Mouse (Mus musculus): ENCODE measurements at regions not wholly inside any gene's neighbourhood (a gene's known extent, or its start where the extent isn't known, plus 50 kb on each side); places are given as distances from the start of the nearest gene placed in this dataset.

GRCm38 (mm10) chr15:87191901-87192300 lies 352.2 kb upstream of the Fam19a5 start:
- no peak for DNase-seq
- intact Hi-C loops (cut with DNase I) = no loop called here

GRCm38 (mm10) chr15:87196306-87196893 lies 347.7 kb upstream of the Fam19a5 start:
- no peak for DNase-seq
- intact Hi-C loops (cut with DNase I) = no loop called here

GRCm38 (mm10) chr15:87199641-87200040 lies 344.5 kb upstream of the Fam19a5 start:
- intact Hi-C loops (cut with DNase I) = no loop called here
- no peak for DNase-seq

GRCm38 (mm10) chr15:87200282-87201048 lies 343.6 kb upstream of the Fam19a5 start:
- intact Hi-C loops (cut with DNase I) = no loop called here
- DNase-seq = no peak

- DNase-seq = no peak
- intact Hi-C loops (cut with DNase I) = no loop called here
Measured at GRCm38 (mm10) chr15:87201055-87201454, 343.0 kb upstream of the Fam19a5 start.

GRCm38 (mm10) chr15:87229951-87230350 lies 314.1 kb upstream of the Fam19a5 start:
- intact Hi-C loops (cut with DNase I) = no loop called here
- no peak for DNase-seq

GRCm38 (mm10) chr15:87236096-87236495 lies 308.0 kb upstream of the Fam19a5 start:
- intact Hi-C loops (cut with DNase I) = no loop called here
- DNase-seq = no peak

GRCm38 (mm10) chr15:87239057-87239456 lies 305.0 kb upstream of the Fam19a5 start:
- intact Hi-C loops (cut with DNase I) = no loop called here
- DNase-seq = no peak

- intact Hi-C loops (cut with DNase I) = no loop called here
- no peak for DNase-seq
Measured at GRCm38 (mm10) chr15:87261497-87261896, 282.6 kb upstream of the Fam19a5 start.

- intact Hi-C loops (cut with DNase I) = no loop called here
- DNase-seq = no peak
Measured at GRCm38 (mm10) chr15:87264906-87265305, 279.2 kb upstream of the Fam19a5 start.

- DNase-seq = no peak
- intact Hi-C loops (cut with DNase I) = no loop called here
Measured at GRCm38 (mm10) chr15:87290987-87291529, 253.0 kb upstream of the Fam19a5 start.

- intact Hi-C loops (cut with DNase I) = no loop called here
- DNase-seq = no peak
Measured at GRCm38 (mm10) chr15:87319896-87320295, 224.2 kb upstream of the Fam19a5 start.

GRCm38 (mm10) chr15:87321067-87321985 lies 222.8 kb upstream of the Fam19a5 start:
- DNase-seq = no peak
- intact Hi-C loops (cut with DNase I) = no loop called here

GRCm38 (mm10) chr15:87325389-87325788 lies 218.7 kb upstream of the Fam19a5 start:
- no peak for DNase-seq
- intact Hi-C loops (cut with DNase I) = no loop called here

- no peak for DNase-seq
- intact Hi-C loops (cut with DNase I) = no loop called here
Measured at GRCm38 (mm10) chr15:87326281-87326680, 217.8 kb upstream of the Fam19a5 start.

- intact Hi-C loops (cut with DNase I) = no loop called here
Measured at GRCm38 (mm10) chr15:87332441-87332840, 211.7 kb upstream of the Fam19a5 start.

GRCm38 (mm10) chr15:87333527-87333926 lies 210.6 kb upstream of the Fam19a5 start:
- intact Hi-C loops (cut with DNase I) = no loop called here
- DNase-seq = no peak

More at GRCm38 (mm10) chr15:87332441-87332840, 211.7 kb upstream of the Fam19a5 start:
- DNase-seq = no peak

- intact Hi-C loops (cut with DNase I) = no loop called here
- no peak for DNase-seq
Measured at GRCm38 (mm10) chr15:87334430-87334829, 209.7 kb upstream of the Fam19a5 start.

- DNase-seq = no peak
- intact Hi-C loops (cut with DNase I) = no loop called here
Measured at GRCm38 (mm10) chr15:87335324-87335723, 208.8 kb upstream of the Fam19a5 start.

- intact Hi-C loops (cut with DNase I) = no loop called here
- no peak for DNase-seq
Measured at GRCm38 (mm10) chr15:87335737-87336136, 208.4 kb upstream of the Fam19a5 start.

GRCm38 (mm10) chr15:87339904-87340303 lies 204.2 kb upstream of the Fam19a5 start:
- no peak for DNase-seq
- intact Hi-C loops (cut with DNase I) = no loop called here

Data from heart, postnatal 36 days (tissue).